Mouse (Mus musculus): ENCODE results near the gene H2afv.
"Not testable (repeated sequence)": the region's sequence is repeated elsewhere in the genome, so short reads cannot be mapped to it uniquely, and the experiment has no call there.

Gene H2afv

DNA sequence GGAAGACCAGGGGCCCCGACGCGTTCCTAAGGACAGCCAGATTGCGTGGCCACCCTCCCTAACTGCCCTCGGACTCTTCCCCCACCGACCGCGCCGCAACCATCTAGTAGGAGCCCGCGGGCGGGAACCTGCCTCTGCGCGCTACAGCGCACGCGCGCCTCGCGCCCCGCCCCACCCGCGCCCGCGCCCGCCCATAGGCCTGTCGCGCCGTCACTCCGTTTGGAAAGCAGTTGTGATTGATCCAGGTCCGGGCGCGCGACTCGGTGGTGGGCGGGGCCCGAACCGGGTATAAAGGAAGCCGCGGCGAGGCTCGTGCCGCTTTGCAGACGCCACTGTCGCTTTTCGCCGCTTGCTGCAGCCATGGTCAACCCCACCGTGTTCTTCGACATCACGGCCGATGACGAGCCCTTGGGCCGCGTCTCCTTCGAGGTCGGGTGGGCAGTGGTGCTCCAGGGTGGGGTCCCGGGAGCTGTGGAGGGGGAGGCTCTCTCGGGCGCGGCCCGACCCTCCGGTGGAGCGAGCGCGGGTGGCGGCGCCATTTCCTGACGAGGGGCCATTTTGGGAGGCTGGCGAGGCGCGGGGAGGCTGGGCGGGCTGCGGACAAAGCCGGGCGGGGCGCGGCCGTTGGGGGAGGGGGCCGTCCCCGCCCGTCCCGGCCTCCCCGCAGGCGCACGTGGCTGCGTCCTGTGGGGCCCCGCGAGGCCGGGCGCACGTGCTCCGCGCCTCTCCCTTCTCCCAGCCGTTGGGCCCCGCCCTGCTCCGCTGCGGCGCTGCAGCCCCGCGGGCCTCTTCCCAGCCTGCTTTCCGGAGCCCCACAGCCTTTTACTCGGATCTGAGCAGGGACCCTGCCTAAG, 28.5 kb downstream of the H2afv start:
- peak; percentile 97 for DNase-seq (ENCODE audit: low read depth, low spot score)

GRCm38 (mm10) chr11:6414751-6415550, 29.3 kb downstream of the H2afv start, which contains the start of gene Ppia:
Gene Ppia, plus strand, starts transcription at chr11:6415443.
- DNase-seq (ENCODE audit: low read depth, low spot score): no peak

GRCm38 (mm10) chr11:6413264-6413663, 31.0 kb downstream of the H2afv start:
- DNase-seq (ENCODE audit: low read depth, low spot score): no peak

- no peak for DNase-seq (ENCODE audit: low read depth, low spot score)
Measured at GRCm38 (mm10) chr11:6411684-6412083, 32.6 kb downstream of the H2afv start.

GRCm38 (mm10) chr11:6410755-6411154, 33.5 kb downstream of the H2afv start:
- not testable (repeated sequence) for DNase-seq (ENCODE audit: low read depth, low spot score)

DNA sequence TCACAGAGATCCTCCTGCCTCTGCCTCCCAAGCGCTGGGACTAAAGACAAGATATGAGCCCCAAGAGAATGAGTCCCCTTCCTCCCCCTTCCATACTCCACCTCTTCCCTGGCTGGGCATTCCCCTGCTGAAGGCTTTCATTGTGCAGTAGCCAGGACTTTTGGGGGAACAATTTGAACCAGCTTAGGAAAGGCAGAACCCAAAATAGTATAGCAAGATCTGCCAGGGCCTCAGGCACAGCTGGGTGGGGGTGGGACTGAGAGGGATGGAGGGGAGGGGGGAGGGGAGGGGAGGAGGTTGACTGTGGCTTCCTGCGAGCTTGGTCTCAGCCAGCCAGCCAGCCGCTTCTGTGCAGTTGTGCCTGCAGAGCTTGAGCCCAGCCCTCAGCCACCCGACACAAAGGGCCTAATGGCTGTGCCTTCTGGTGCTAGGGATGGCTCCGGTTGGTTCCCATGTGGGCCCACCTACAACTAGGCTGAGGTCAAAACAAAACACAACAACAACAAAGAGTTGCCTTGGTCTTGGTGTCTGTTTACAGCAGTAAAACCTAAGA, 34.1 kb downstream of the H2afv start:
- no peak for DNase-seq (ENCODE audit: low read depth, low spot score)

- no peak for DNase-seq (ENCODE audit: low read depth, low spot score)
Measured at GRCm38 (mm10) chr11:6407162-6407621, 37.1 kb downstream of the H2afv start.

DNA sequence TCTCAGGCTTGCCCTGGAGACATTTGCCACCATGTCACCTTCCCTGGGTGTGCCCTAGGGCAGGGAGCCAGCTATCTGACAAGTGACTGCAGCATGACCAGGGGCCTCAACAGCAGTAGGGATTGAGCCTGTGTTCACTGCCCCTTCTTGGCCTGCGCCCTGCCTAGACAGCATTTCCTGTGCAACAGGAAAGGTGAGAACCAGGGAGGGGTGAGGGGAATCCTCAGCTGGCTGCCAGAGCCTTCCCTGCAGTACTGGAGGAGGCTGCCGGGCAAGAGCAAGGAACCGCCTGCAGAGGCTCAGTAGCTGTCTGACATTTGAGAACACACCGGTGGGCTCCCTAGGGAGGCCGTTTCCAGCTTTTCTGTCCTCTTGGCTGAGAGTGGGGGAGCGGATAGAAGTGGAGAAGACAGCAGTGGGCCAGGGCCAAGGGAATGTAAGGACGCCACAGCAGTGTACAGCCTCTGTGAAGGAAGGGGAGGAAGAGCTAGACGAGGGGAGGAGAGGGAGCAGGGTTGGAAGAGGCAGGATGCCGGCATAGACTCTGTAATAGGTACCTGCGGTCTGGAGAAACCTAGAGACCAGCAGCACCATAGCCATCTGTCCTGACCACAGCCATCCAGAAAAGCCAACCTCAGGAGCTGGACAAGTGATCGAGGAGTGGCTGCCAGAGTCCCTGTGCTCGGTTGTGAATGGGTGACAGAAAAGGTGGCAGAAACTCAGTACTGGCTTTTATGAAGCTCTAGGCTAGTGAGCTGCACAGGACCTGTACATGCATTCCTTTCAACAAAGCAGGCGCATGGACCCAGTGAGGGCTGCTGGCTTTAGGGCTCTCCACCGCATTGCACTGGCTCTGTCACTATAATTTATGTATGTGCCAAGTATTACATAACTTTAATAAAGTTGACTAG, 37.7 kb downstream of the H2afv start:
- peak; percentile 90 for DNase-seq (ENCODE audit: low read depth, low spot score)

- no peak for DNase-seq (ENCODE audit: low read depth, low spot score)
Measured at GRCm38 (mm10) chr11:6405591-6406081, 38.6 kb downstream of the H2afv start.

- no peak for DNase-seq (ENCODE audit: low read depth, low spot score)
Measured at GRCm38 (mm10) chr11:6404699-6405566, 39.3 kb downstream of the H2afv start.

GRCm38 (mm10) chr11:6403830-6404405, 40.3 kb downstream of the H2afv start:
- no peak for DNase-seq (ENCODE audit: low read depth, low spot score)

DNA sequence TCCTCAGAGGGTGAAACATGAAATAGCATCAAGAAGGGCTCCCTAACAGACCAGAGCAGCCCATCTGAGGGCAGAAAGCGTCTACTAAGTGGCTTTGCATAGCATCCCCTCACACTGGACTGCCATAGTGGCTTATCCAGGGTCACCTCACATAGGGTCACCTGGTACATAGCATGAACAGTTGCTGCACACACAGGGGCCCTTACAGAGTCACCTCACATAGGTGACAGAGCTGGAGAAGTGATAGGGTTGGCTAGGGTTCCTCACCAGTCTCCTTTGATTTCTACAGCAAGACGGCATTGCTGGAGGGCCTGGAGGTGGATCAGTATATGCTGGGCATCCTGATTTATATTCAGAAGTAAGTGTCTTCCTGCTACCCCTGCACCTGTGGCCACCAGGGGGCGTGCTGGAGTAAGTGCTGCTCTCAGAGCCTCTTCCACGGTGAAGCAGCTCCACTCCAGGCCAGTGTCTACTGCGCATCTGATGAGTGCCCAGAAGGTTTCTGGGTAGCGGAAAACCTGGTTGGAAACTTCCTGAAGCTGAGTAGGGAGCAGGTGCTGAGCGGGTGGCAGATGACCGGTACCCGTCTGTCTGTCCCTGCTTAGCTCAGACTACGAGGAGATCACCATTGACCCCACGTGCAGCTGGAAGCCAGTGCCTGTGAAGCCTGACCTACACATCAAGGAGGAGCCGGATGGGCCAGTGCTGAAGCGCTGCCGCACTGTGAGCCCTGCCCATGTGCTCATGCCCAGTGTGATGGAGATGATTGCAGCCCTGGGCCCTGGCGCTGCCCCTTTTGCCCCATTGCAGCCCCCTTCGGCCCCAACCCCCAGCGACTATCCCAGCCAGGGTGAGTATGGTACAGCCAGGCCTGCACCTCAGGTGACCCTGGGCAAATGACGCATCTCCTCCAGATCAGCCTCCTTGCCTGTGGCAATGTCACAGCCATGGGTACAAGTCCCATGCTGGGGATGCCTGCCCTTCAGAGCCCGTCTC, 41.4 kb downstream of the H2afv start:
- DNase-seq (ENCODE audit: low read depth, low spot score): no peak

- no peak for DNase-seq (ENCODE audit: low read depth, low spot score)
Measured at GRCm38 (mm10) chr11:6398141-6398540, 46.1 kb downstream of the H2afv start.

DNA sequence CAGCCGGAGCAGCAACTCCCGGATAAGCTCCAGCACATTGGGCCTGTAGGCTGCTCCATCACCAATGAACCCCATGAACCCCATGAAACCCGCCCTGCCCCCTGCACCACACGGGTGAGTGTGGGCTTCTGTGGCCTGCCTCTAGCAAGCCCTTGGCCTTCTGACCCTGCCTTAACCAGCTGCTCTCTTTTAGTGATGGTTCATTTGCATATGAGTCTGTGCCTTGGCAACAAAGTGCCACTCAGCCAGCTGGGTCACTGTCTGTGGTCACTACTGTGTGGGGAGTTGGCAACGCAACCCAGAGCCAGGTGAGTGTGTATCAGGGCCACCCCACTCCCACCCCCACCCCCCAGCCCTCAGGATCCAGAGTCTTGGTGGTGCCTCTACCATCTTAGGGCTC, 48.7 kb downstream of the H2afv start:
- no peak for DNase-seq (ENCODE audit: low read depth, low spot score)

- DNase-seq (ENCODE audit: low read depth, low spot score): no peak
Measured at GRCm38 (mm10) chr11:6393866-6394265, 50.4 kb downstream of the H2afv start.

DNA sequence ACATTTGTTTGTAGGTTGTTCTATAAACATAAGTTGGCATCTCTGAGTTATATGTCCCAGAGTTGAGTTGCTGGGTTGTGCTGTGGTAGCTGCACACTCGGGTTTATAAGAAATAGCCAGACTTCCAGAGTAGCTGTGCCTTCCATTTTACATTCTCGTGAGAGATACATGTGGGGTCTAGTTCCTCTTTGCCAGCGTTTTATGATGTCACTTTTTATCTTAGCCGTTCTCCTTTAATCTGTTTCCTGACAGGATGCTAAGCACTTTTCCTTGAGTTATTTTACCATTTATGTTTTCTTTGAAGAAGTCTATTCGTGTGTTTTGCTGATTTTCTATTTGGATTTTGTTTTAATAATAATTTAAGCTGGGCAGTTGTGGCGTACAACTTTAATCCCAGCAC, 51.4 kb downstream of the H2afv start:
- no peak for DNase-seq (ENCODE audit: low read depth, low spot score)

DNA sequence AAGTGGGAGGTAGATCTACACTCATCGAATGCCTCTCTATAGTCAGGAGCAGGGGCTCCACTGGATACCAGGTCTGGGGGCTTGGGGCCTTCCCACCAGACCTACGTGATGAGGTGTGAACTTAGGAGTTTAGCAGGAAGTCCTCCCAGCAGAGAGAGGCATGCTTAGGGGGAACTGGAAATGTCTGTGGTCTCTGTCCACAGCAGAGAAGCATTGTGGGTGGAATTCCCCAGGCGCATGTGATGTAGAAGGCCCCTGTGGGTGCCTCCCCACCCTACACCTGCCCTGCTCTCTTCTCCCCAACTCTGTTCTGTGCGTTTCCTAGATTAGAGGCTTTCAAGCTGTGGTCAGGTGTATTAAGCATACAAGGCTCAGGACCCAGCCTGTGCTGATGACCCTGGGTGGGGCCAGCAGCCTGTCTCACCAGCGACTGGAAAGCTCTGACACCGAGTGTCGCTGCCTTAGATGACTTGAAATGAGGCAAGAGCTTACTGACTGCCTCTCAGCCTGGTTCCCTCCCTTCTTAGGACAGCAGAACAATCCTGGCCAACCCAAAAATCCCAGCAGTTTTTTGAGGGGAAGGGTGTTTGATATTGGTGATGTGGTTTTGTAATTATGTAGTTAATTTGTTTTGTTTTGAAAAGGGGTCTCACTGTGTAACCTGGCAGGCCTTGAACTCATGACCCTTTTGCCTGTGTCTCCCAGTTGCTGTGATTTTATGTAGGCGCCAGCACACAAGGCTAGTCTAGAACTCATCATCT, 52.5 kb downstream of the H2afv start:
- no peak for DNase-seq (ENCODE audit: low read depth, low spot score)

Measured in skeletal muscle tissue, adult 2 months (tissue).